Mouse (Mus musculus) forebrain, embryonic 14.5 days (tissue): ENCODE measurements around the gene Nkx3-2. TPM values are rescaled to one million over a fixed set of nuclear protein-coding genes. Genes with fewer than 3 reads are reported as not detected.
A peak's percentile ranks its signal among the peaks of the same experiment; 100 is the strongest.

Source experiments
- ATAC-seq: fragments of 200-750 bp; cut with Nextera tagmentation; 2 replicates; pipeline ENCODE4 v1.8.0; 2017; ENCODE audit warnings: mild to moderate bottlenecking, moderate library complexity
- DNase-seq: peaks from one replicate; pipeline ENCODE4 v3.0.0-alpha.2; 2015; ENCODE audit warnings: low spot score
- H3K27ac ChIP-seq: fragments of 300-500 bp; sonication (generic); 2 replicates; pipeline ENCODE4 v1.5.1; 2014; ENCODE audit warnings: low read depth, mild to moderate bottlenecking, control low read depth, low read length, moderate library complexity
- H3K27me3 ChIP-seq: fragments of 300-500 bp; sonication (generic); replicated peaks from 2 replicates; pipeline ENCODE4 v1.6.1; 2014; ENCODE audit warnings: low read length, control low read depth, mixed read lengths; ENCODE audit not compliant: control insufficient read depth, insufficient read depth
- H3K36me3 ChIP-seq: fragments of 300-500 bp; sonication (generic); 2 replicates; pipeline ENCODE4 v1.6.1; 2014; ENCODE audit warnings: low read length, control low read depth; ENCODE audit not compliant: control insufficient read depth, insufficient read depth
- H3K4me1 ChIP-seq: fragments of 300-500 bp; sonication (generic); 2 replicates; pipeline ENCODE4 v1.6.1; 2014; ENCODE audit warnings: antibody characterized with exemption, low read length, control low read depth; ENCODE audit not compliant: control insufficient read depth, insufficient read depth
- H3K4me2 ChIP-seq: fragments of 300-500 bp; sonication (generic); 2 replicates; pipeline ENCODE4 v1.6.1; 2014; ENCODE audit warnings: mild to moderate bottlenecking, control low read depth, low read length
- H3K4me3 ChIP-seq: fragments of 300-500 bp; sonication (generic); 2 replicates; pipeline ENCODE4 v1.5.1; 2014; ENCODE audit warnings: low read depth, low read length, control low read depth
- H3K9ac ChIP-seq: fragments of 300-500 bp; sonication (generic); 2 replicates; pipeline ENCODE4 v1.6.1; 2014; ENCODE audit warnings: mild to moderate bottlenecking, low read length, control low read depth, moderate library complexity
- H3K9me3 ChIP-seq: fragments of 300-500 bp; sonication (generic); replicated peaks from 2 replicates; pipeline ENCODE4 v1.6.1; 2016; ENCODE audit warnings: low read length, control low read depth, mixed read lengths; ENCODE audit not compliant: control insufficient read depth
- WGBS: fragments of 180-500 bp; shearing (Covaris S2); extraction: QIAGEN DNeasy Blood & Tissue Kit; methylation state at CpG from one replicate; pipeline ENCODE4 v1.1.7; 2014; 5-methylcytosine and 5-hydroxymethylcytosine counted together
- polyA plus RNA-seq: library from polyadenylated mRNA; unstranded; fragments of >200 nt; fragmentation: Nextera tagmentation; extraction: Ambion mirVana; gene quantifications from 2 replicates; pipeline ENCODE4 v1.2.1, GENCODE M21; 2014

Gene Nkx3-2
- polyA plus RNA-seq, 1 experiment from 2014 or later = not detected

- ATAC-seq (no peak), DNase-seq (no peak)
- Histone ChIP-seq H3K9ac (no peak overlapping the region), H3K27ac (no peak overlapping the region), H3K27me3 (no peaks in the 10 kb centered on the region), H3K9me3 (no peaks in the 10 kb centered on the region), H3K36me3 (peaks cover 76% of the 10 kb centered on the region), H3K4me2 (no peak overlapping the region), H3K4me3 (no peak overlapping the region), H3K4me1 (no peaks in the 10 kb centered on the region)
- 95% methylated on average over 2 of the region's 2 CpGs for WGBS
Observed at GRCm38 (mm10) chr5:41790517-41790916, 26.2 kb upstream of the Nkx3-2 start.

- H3K4me3 ChIP-seq = no peak overlapping the region
- DNase-seq = no peak
- H3K27ac ChIP-seq = no peak overlapping the region
- H3K27me3 ChIP-seq = no peaks in the 10 kb centered on the region
- H3K4me2 ChIP-seq = no peak overlapping the region
- no peaks in the 10 kb centered on the region for H3K9me3 ChIP-seq
- H3K9ac ChIP-seq = no peak overlapping the region
- no peaks in the 10 kb centered on the region for H3K4me1 ChIP-seq
- WGBS = 76% methylated on average over 6 of the region's 6 CpGs
- ATAC-seq = no peak
- peaks cover 69% of the 10 kb centered on the region for H3K36me3 ChIP-seq
Observed at GRCm38 (mm10) chr5:41788877-41789276, 24.6 kb upstream of the Nkx3-2 start.

- ATAC-seq (0 out of 2 replicates have a peak, but pooled peaks have one; percentile 20), DNase-seq (no peak)
- no peaks in the 10 kb centered on the region for H3K27me3 ChIP-seq
- 92% methylated on average over 5 of the region's 5 CpGs for WGBS
- no peak overlapping the region for H3K27ac ChIP-seq
- no peak overlapping the region for H3K4me3 ChIP-seq
- peaks cover 20% of the 10 kb centered on the region for H3K36me3 ChIP-seq
- H3K9me3 ChIP-seq = no peaks in the 10 kb centered on the region
- no peaks in the 10 kb centered on the region for H3K4me1 ChIP-seq
- H3K9ac ChIP-seq = no peak overlapping the region
- H3K4me2 ChIP-seq = no peak overlapping the region
Observed at GRCm38 (mm10) chr5:41781890-41782289, 17.6 kb upstream of the Nkx3-2 start.

- Histone ChIP-seq H3K36me3 (peaks cover 1% of the 10 kb centered on the region; the same call in 1 of the 2 replicates), H3K27ac (no peak overlapping the region), H3K4me3 (no peak overlapping the region), H3K27me3 (no peaks in the 10 kb centered on the region), H3K9me3 (no peaks in the 10 kb centered on the region), H3K4me1 (no peaks in the 10 kb centered on the region), H3K4me2 (no peak overlapping the region), H3K9ac (no peak overlapping the region)
- WGBS = 86% methylated on average over 3 of the region's 3 CpGs
- no peak for ATAC-seq
- no peak for DNase-seq
Observed at GRCm38 (mm10) chr5:41780026-41780425, 15.7 kb upstream of the Nkx3-2 start.

- no peak for DNase-seq
- no peak overlapping the region for H3K27ac ChIP-seq
- H3K4me1 ChIP-seq = no peaks in the 10 kb centered on the region
- ATAC-seq = no peak
- H3K4me3 ChIP-seq = no peak overlapping the region
- H3K36me3 ChIP-seq = no peaks in the 10 kb centered on the region
- H3K9me3 ChIP-seq = no peaks in the 10 kb centered on the region
- no peaks in the 10 kb centered on the region for H3K27me3 ChIP-seq
- no peak overlapping the region for H3K4me2 ChIP-seq
- WGBS = 80% methylated on average over 6 of the region's 6 CpGs
- no peak overlapping the region for H3K9ac ChIP-seq
Observed at GRCm38 (mm10) chr5:41775728-41776127, 11.4 kb upstream of the Nkx3-2 start.

GRCm38 (mm10) chr5:41775273-41775672 lies 11.0 kb upstream of the Nkx3-2 start:
- Histone ChIP-seq H3K9ac (no peak overlapping the region), H3K36me3 (no peaks in the 10 kb centered on the region), H3K4me1 (no peaks in the 10 kb centered on the region), H3K9me3 (no peaks in the 10 kb centered on the region), H3K27me3 (no peaks in the 10 kb centered on the region), H3K4me2 (no peak overlapping the region), H3K4me3 (no peak overlapping the region), H3K27ac (no peak overlapping the region)
- DNase-seq = no peak
- 86% methylated on average over 3 of the region's 3 CpGs for WGBS
- no peak for ATAC-seq

GRCm38 (mm10) chr5:41768382-41769040 lies 4.2 kb upstream of the Nkx3-2 start:
- DNase-seq (peak; percentile 94), ATAC-seq (peak; percentile 87)
- H3K27me3 ChIP-seq = peaks cover 47% of the 10 kb centered on the region
- no peak overlapping the region for H3K27ac ChIP-seq
- 5% methylated on average over 21 of the region's 21 CpGs for WGBS
- peaks cover 9% of the 10 kb centered on the region for H3K4me1 ChIP-seq
- H3K36me3 ChIP-seq = no peaks in the 10 kb centered on the region
- peak overlapping the region; percentile 44 for H3K4me2 ChIP-seq
- H3K9me3 ChIP-seq = no peaks in the 10 kb centered on the region
- H3K9ac ChIP-seq = peak overlapping the region; percentile 8; the same call in 1 of the 2 replicates
- peak overlapping the region; percentile 21 for H3K4me3 ChIP-seq

GRCm38 (mm10) chr5:41767296-41768200 lies 3.2 kb upstream of the Nkx3-2 start:
- Histone ChIP-seq H3K27ac (no peak overlapping the region), H3K4me2 (peak overlapping the region; percentile 44), H3K27me3 (peaks cover 57% of the 10 kb centered on the region), H3K36me3 (no peaks in the 10 kb centered on the region), H3K9ac (peak overlapping the region; percentile 8; the same call in 1 of the 2 replicates), H3K4me3 (peak overlapping the region; percentile 21), H3K9me3 (no peaks in the 10 kb centered on the region), H3K4me1 (peaks cover 10% of the 10 kb centered on the region)
- 3% methylated on average over 33 of the region's 33 CpGs for WGBS
- DNase-seq = no peak
- no peak for ATAC-seq
